Mouse (Mus musculus) left cerebral cortex, postnatal 25 days (tissue): ENCODE results near the gene Rps16. TPM values are rescaled to one million over a fixed set of nuclear protein-coding genes. Genes with fewer than 3 reads are reported as not detected.

ENCODE experiments used
- total RNA-seq, 2 experiments: library from RNA; stranded (reverse); gene quantifications; 2 replicates each; pipeline ENCODE4 v1.2.3; 2021

Gene Rps16
- total RNA-seq, 2 experiments from 2014 or later, result 438 to 443 TPM

Other genes with a start within 250 kb of the Rps16 start
- under 1 TPM in 1 of 2 experiments, not detected in 1; 0.09 TPM for gene 9530053A07Rik, start 221.2 kb upstream of the Rps16 start, total RNA-seq
- gene Fbl, start 180.9 kb upstream of the Rps16 start, total RNA-seq, result 10 to 100 TPM; 51.5 to 55.3 TPM
- 10 to 100 TPM; 44.2 to 47.0 TPM for gene Dyrk1b, start 171.2 kb upstream of the Rps16 start, total RNA-seq
- 10 to 100 TPM; 58.4 to 61.2 TPM for gene Eid2, start 82.8 kb upstream of the Rps16 start, total RNA-seq
- 10 to 100 TPM; 32.5 to 34.3 TPM for gene Eid2b, start 72.9 kb upstream of the Rps16 start, total RNA-seq
- gene Selenov, start 59.5 kb upstream of the Rps16 start, total RNA-seq, result 1 to 10 TPM in 1 of 2 experiments, under 1 TPM in 1; 0.25 to 1.7 TPM
- gene Dll3, start 48.4 kb upstream of the Rps16 start, total RNA-seq, result 1 to 10 TPM; 1.4 to 2.0 TPM
- 10 to 100 TPM; 39.0 to 40.8 TPM for gene Timm50, start 38.6 kb upstream of the Rps16 start, total RNA-seq
- gene Supt5, start 11.9 kb upstream of the Rps16 start, total RNA-seq, result 100 to 1,000 TPM; 113 to 119 TPM
- 1 to 10 TPM; 5.0 to 6.7 TPM for gene Plekhg2, start 21.9 kb downstream of the Rps16 start, total RNA-seq
- 1 to 10 TPM; 2.2 to 2.9 TPM for gene Zfp36, start 29.6 kb downstream of the Rps16 start, total RNA-seq
- gene Med29, start 42.1 kb downstream of the Rps16 start, total RNA-seq, result 10 to 100 TPM; 19.0 to 22.2 TPM
- 10 to 100 TPM; 62.4 to 64.0 TPM for gene Paf1, start 42.3 kb downstream of the Rps16 start, total RNA-seq
- 1 to 10 TPM; 1.8 to 3.1 TPM for gene Gmfg, start 86.8 kb downstream of the Rps16 start, total RNA-seq
- gene Lrfn1, start 101.3 kb downstream of the Rps16 start, total RNA-seq, result 10 to 100 TPM; 81.6 to 91.4 TPM
- gene Ifnl2, start 159.8 kb downstream of the Rps16 start, total RNA-seq, result not detected
- not detected for gene Ifnl3, start 172.2 kb downstream of the Rps16 start, total RNA-seq
- not detected for gene Sycn, start 190.2 kb downstream of the Rps16 start, total RNA-seq
- under 1 TPM; 0.46 to 0.50 TPM for gene Nccrp1, start 196.6 kb downstream of the Rps16 start, total RNA-seq
- gene Samd4b, start 247.5 kb downstream of the Rps16 start, total RNA-seq, result 10 to 100 TPM; 65.2 to 68.7 TPM
- gene Pak4, start 247.5 kb downstream of the Rps16 start, total RNA-seq, result 1 to 10 TPM; 8.1 to 8.3 TPM